Mouse (Mus musculus): ENCODE measurements around the gene Apc2.

GRCm38 (mm10) chr10:80357994-80358639 is 62.3 kb downstream of the Apc2 start:
- TF ChIP-seq TAL1 (IDR thresholded peaks at IDR 0.05; ENCODE audit: low read length), result no peak
- TF ChIP-seq GATA1 (IDR thresholded peaks at IDR 0.05; ENCODE audit: low read length), result no peak

Measured in erythroblast, embryonic 14.5 days (primary cell).